Mouse (Mus musculus): ENCODE results near the gene Tmem229b. TPM values are rescaled to one million over a fixed set of nuclear protein-coding genes. Genes with fewer than 3 reads are reported as not detected.

Tmem229b gene
- polyA plus RNA-seq, 1 experiment from 2014 or later: 71.2 TPM

DNA sequence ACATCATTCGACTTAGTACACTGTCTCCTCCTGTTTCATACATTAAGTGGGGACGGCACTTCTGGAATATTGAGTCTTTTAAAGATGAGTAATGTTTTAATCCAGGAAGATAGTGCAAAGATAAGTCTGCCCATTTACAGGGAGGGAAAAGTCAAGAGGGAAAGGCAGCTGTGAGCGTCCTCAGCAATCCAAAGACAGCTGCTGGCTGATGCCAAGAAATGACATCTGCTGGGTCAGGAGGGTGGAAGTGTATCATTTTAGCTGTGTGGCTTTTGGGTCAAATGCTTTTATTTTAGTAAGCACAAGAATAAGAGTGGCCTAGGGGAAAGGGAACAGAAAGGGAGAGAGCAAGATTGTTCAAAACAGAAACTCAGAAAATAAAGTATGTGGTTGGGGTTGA, 85.4 kb downstream of the Tmem229b start:
- Histone ChIP-seq H3K27ac (ENCODE audit: low read depth, low read length) (no peak overlapping the region), H3K36me3 (ENCODE audit: control insufficient read depth, insufficient read depth, low read length) (no peaks in the 10 kb centered on the region), H3K4me2 (ENCODE audit: low read length) (no peak overlapping the region), H3K4me1 (ENCODE audit: control insufficient read depth, insufficient read depth, low read depth, low read length) (peaks cover 5% of the 10 kb centered on the region), H3K27me3 (replicated peaks; ENCODE audit: control insufficient read depth, insufficient read depth, low read length) (no peaks in the 10 kb centered on the region), H3K9ac (ENCODE audit: low read depth, low read length) (no peak overlapping the region), H3K9me3 (ENCODE audit: control insufficient read depth, low read length) (no peaks in the 10 kb centered on the region), H3K4me3 (ENCODE audit: low read length) (no peak overlapping the region)
- WGBS: 82% methylated on average over 3 of the region's 3 CpGs
- no peak for ATAC-seq

DNA sequence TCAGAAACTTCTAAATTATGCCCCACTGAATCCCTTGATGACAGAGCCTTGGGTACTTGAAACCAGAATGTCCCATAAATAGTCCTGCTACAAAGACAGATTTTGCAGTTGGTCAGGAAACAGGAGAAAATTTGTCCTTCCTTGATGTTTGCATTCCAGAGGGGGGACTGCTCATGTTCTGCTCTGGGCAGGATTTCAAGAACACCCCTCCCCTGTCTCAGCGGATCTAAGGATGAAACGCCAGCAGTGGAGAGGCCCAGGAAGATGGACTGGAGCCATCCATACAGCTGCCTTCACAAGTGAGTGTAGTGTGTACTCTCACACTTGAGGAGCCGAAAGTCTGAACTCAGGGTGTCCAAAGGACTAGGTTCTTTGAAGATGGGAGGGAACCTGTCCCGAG, 86.0 kb downstream of the Tmem229b start:
- ATAC-seq: no peak
- H3K4me2 ChIP-seq (ENCODE audit: low read length): no peak overlapping the region
- no peaks in the 10 kb centered on the region for H3K36me3 ChIP-seq (ENCODE audit: control insufficient read depth, insufficient read depth, low read length)
- H3K9me3 ChIP-seq (ENCODE audit: control insufficient read depth, low read length): no peaks in the 10 kb centered on the region
- no peak overlapping the region for H3K9ac ChIP-seq (ENCODE audit: low read depth, low read length)
- no peaks in the 10 kb centered on the region for H3K27me3 ChIP-seq (replicated peaks; ENCODE audit: control insufficient read depth, insufficient read depth, low read length)
- H3K4me1 ChIP-seq (ENCODE audit: control insufficient read depth, insufficient read depth, low read depth, low read length): peaks cover 5% of the 10 kb centered on the region
- WGBS: 82% methylated on average over 4 of the region's 4 CpGs
- H3K4me3 ChIP-seq (ENCODE audit: low read length): no peak overlapping the region
- no peak overlapping the region for H3K27ac ChIP-seq (ENCODE audit: low read depth, low read length)

GRCm38 (mm10) chr12:78919079-78919712, 88.2 kb downstream of the Tmem229b start:
- Histone ChIP-seq H3K9me3 (ENCODE audit: control insufficient read depth, low read length) (no peaks in the 10 kb centered on the region), H3K9ac (ENCODE audit: low read depth, low read length) (no peak overlapping the region), H3K27ac (ENCODE audit: low read depth, low read length) (no peak overlapping the region), H3K27me3 (replicated peaks; ENCODE audit: control insufficient read depth, insufficient read depth, low read length) (no peaks in the 10 kb centered on the region), H3K4me3 (ENCODE audit: low read length) (no peak overlapping the region), H3K4me2 (ENCODE audit: low read length) (peak overlapping the region; percentile 24), H3K4me1 (ENCODE audit: control insufficient read depth, insufficient read depth, low read depth, low read length) (peaks cover 5% of the 10 kb centered on the region), H3K36me3 (ENCODE audit: control insufficient read depth, insufficient read depth, low read length) (no peaks in the 10 kb centered on the region)
- ATAC-seq: peak; percentile 81
- WGBS: 30% methylated on average over 16 of the region's 16 CpGs

GRCm38 (mm10) chr12:78918227-78919078, 89.0 kb downstream of the Tmem229b start:
- no peak overlapping the region; the same call in 1 of the 2 replicates for H3K9ac ChIP-seq (ENCODE audit: low read depth, low read length)
- ATAC-seq: peak; percentile 89
- peaks cover 5% of the 10 kb centered on the region for H3K4me1 ChIP-seq (ENCODE audit: control insufficient read depth, insufficient read depth, low read depth, low read length)
- no peaks in the 10 kb centered on the region for H3K9me3 ChIP-seq (ENCODE audit: control insufficient read depth, low read length)
- H3K27ac ChIP-seq (ENCODE audit: low read depth, low read length): no peak overlapping the region
- peak overlapping the region; percentile 55 for H3K4me2 ChIP-seq (ENCODE audit: low read length)
- WGBS: 20% methylated on average over 11 of the region's 11 CpGs
- no peaks in the 10 kb centered on the region for H3K36me3 ChIP-seq (ENCODE audit: control insufficient read depth, insufficient read depth, low read length)
- H3K27me3 ChIP-seq (replicated peaks; ENCODE audit: control insufficient read depth, insufficient read depth, low read length): peaks cover under 1% of the 10 kb centered on the region; the same call in 1 of the 2 replicates
- peak overlapping the region; percentile 21; the same call in 1 of the 2 replicates for H3K4me3 ChIP-seq (ENCODE audit: low read length)

- H3K27ac ChIP-seq (ENCODE audit: low read depth, low read length): no peak overlapping the region
- H3K9me3 ChIP-seq (ENCODE audit: control insufficient read depth, low read length): no peaks in the 10 kb centered on the region
- H3K4me3 ChIP-seq (ENCODE audit: low read length): no peak overlapping the region
- no peak overlapping the region for H3K4me2 ChIP-seq (ENCODE audit: low read length)
- peaks cover 11% of the 10 kb centered on the region for H3K4me1 ChIP-seq (ENCODE audit: control insufficient read depth, insufficient read depth, low read depth, low read length)
- peaks cover 9% of the 10 kb centered on the region for H3K27me3 ChIP-seq (replicated peaks; ENCODE audit: control insufficient read depth, insufficient read depth, low read length)
- 66% methylated on average over 3 of the region's 3 CpGs for WGBS
- H3K9ac ChIP-seq (ENCODE audit: low read depth, low read length): no peak overlapping the region
- no peaks in the 10 kb centered on the region for H3K36me3 ChIP-seq (ENCODE audit: control insufficient read depth, insufficient read depth, low read length)
- ATAC-seq: no peak
Observed at GRCm38 (mm10) chr12:78916278-78916677, 91.1 kb downstream of the Tmem229b start.

DNA sequence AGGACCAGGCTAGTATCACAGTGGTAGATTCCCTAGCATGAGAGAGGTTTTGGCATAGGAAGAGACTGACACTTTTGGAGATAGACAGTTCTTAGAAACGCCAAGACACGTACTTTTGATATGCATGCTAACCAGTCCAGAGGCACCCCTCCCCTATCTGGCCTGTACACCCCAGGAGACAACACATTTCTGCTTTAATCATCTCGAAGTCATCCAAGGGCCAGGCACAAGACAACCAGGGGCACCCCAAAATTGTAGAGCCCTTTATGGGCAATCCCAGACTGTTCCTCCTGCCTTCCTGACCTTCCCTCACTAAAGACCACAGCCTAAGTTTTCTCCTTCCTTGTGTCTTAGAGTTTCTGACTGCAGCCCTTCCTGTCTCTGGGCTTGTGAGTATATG, 91.9 kb downstream of the Tmem229b start:
- no peaks in the 10 kb centered on the region for H3K9me3 ChIP-seq (ENCODE audit: control insufficient read depth, low read length)
- peaks cover 15% of the 10 kb centered on the region for H3K4me1 ChIP-seq (ENCODE audit: control insufficient read depth, insufficient read depth, low read depth, low read length)
- no peak overlapping the region for H3K4me3 ChIP-seq (ENCODE audit: low read length)
- no peak overlapping the region for H3K9ac ChIP-seq (ENCODE audit: low read depth, low read length)
- no peaks in the 10 kb centered on the region for H3K36me3 ChIP-seq (ENCODE audit: control insufficient read depth, insufficient read depth, low read length)
- H3K4me2 ChIP-seq (ENCODE audit: low read length): no peak overlapping the region
- 77% methylated on average over 3 of the region's 3 CpGs for WGBS
- ATAC-seq: no peak
- peaks cover 11% of the 10 kb centered on the region for H3K27me3 ChIP-seq (replicated peaks; ENCODE audit: control insufficient read depth, insufficient read depth, low read length)
- H3K27ac ChIP-seq (ENCODE audit: low read depth, low read length): no peak overlapping the region

GRCm38 (mm10) chr12:78914458-78914857, 93.0 kb downstream of the Tmem229b start:
- Histone ChIP-seq H3K4me2 (ENCODE audit: low read length) (no peak overlapping the region), H3K27me3 (replicated peaks; ENCODE audit: control insufficient read depth, insufficient read depth, low read length) (peaks cover 19% of the 10 kb centered on the region), H3K9ac (ENCODE audit: low read depth, low read length) (no peak overlapping the region), H3K9me3 (ENCODE audit: control insufficient read depth, low read length) (no peaks in the 10 kb centered on the region), H3K4me1 (ENCODE audit: control insufficient read depth, insufficient read depth, low read depth, low read length) (peaks cover 15% of the 10 kb centered on the region), H3K27ac (ENCODE audit: low read depth, low read length) (no peak overlapping the region), H3K4me3 (ENCODE audit: low read length) (no peak overlapping the region), H3K36me3 (ENCODE audit: control insufficient read depth, insufficient read depth, low read length) (no peaks in the 10 kb centered on the region)
- WGBS: 89% methylated on average over 4 of the region's 4 CpGs
- ATAC-seq: no peak

Other genes starting within 250 kb of the Tmem229b start
- 119 and 132 TPM in 2 replicates for gene Atp6v1d, start 146.0 kb downstream of the Tmem229b start, polyA plus RNA-seq (2015; fragmentation: Nextera tagmentation; extraction: Ambion mirVana)
- 138 and 143 TPM in 2 replicates for gene Eif2s1, start 145.8 kb downstream of the Tmem229b start, polyA plus RNA-seq (2015; fragmentation: Nextera tagmentation; extraction: Ambion mirVana)
- gene Plek2, start 100.7 kb downstream of the Tmem229b start, polyA plus RNA-seq (2015; fragmentation: Nextera tagmentation; extraction: Ambion mirVana): 2.8 and 3.3 TPM in 2 replicates
- 1.5 and 2.3 TPM in 2 replicates for gene Plekhh1, start 21.5 kb upstream of the Tmem229b start, polyA plus RNA-seq (2015; fragmentation: Nextera tagmentation; extraction: Ambion mirVana)
- 20.2 and 20.7 TPM in 2 replicates for gene Pigh, start 82.0 kb upstream of the Tmem229b start, polyA plus RNA-seq (2015; fragmentation: Nextera tagmentation; extraction: Ambion mirVana)
- gene Arg2, start 123.2 kb upstream of the Tmem229b start, polyA plus RNA-seq (2015; fragmentation: Nextera tagmentation; extraction: Ambion mirVana): 27.9 and 29.1 TPM in 2 replicates
- 230 and 258 TPM in 2 replicates for gene Vti1b, start 165.0 kb upstream of the Tmem229b start, polyA plus RNA-seq (2015; fragmentation: Nextera tagmentation; extraction: Ambion mirVana)
- 36.1 and 41.1 TPM in 2 replicates for gene Rdh11, start 184.7 kb upstream of the Tmem229b start, polyA plus RNA-seq (2015; fragmentation: Nextera tagmentation; extraction: Ambion mirVana)
- 1.1 and 1.5 TPM in 2 replicates for gene Rdh12, start 201.3 kb upstream of the Tmem229b start, polyA plus RNA-seq (2015; fragmentation: Nextera tagmentation; extraction: Ambion mirVana)

All from hindbrain, embryonic 16.5 days (tissue).